Mouse (Mus musculus): ENCODE measurements around the gene Myrf. TPM values are rescaled to one million over a fixed set of nuclear protein-coding genes. Genes with fewer than 3 reads are reported as not detected.
"Not testable (repeated sequence)": the region's sequence is repeated elsewhere in the genome, so short reads cannot be mapped to it uniquely, and the experiment has no call there.

The Myrf gene
- total RNA-seq, 4 experiments from 2014 or later = 28.7 to 33.3 (median 29.0) TPM

DNA sequence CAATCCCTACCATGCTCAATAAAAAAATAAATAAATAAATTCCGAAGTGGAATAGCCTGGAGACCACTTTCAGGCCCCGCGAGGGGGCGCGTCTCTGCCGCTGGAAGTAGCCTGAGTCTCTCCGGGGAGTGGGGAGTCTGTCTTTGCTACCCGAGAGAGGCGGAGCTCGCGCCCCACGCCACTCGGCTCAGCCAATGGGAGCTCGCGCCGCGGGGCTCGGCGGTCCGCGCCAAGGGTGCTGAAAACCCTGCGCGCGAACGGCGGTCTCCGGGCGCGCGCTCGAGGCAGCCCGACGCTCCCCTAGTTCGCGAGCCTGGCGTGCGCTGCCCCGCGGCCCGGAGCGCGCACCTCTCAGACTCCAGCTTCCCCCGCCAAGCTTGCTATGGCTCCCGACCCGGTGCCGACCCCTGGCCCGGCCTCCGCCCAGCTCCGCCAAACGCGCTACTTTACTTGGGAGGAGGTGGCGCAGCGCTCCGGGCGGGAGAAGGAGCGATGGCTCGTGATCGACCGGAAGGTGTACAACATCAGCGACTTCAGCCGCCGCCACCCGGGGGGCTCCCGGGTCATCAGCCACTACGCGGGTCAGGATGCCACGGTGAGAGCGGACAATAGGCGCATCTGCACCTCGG, 57.8 kb downstream of the Myrf start, which contains the start of gene Fads1:
Gene Fads1, plus strand, starts transcription at position 219 of the 629 bp plus-strand sequence.
- DNase-seq (ENCODE audit: low spot score in 2 of 2) = peak; percentile 86 to 93

DNA sequence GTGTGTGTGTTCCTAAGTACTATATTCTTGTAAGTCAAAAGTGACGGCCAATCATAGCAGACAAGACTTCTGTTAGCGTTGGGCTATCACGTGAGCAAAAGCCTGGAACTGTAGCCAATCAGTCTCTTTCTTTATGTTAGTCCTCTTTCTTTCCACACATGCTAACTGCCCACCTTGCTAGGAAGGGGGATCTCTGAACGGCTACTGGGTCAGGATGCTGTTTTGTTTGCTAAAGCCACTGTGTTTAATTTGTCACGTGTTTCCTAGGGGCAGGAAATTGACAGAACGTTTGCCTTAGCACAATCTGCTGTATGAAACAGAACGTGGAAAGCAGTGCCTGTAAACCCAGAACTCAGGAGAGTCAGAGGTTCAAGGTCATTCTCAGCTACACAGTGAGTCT, 58.4 kb downstream of the Myrf start:
- no peak for DNase-seq (ENCODE audit: low spot score in 2 of 2)

DNA sequence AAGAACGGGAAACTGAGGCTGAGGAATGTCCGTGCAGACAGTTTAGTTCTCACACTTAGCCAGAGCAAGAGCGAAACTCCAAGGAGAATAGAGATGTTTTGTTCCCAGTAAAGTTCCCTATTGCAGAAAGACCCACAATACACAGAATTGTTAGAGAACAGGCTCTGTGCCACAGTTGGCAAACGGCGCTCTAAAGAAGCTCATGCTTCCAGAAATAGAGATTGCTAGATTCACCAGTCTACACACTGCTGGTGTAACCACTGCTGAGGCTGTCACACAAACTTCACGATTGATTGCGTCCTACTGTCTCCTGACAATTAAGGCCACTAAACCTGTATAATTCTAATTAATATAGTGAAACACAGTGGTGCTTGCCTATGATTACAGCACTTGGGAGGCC, 59.3 kb downstream of the Myrf start:
- peak in 1 of 2 experiments; percentile 55 for DNase-seq (ENCODE audit: low spot score in 2 of 2)

DNA sequence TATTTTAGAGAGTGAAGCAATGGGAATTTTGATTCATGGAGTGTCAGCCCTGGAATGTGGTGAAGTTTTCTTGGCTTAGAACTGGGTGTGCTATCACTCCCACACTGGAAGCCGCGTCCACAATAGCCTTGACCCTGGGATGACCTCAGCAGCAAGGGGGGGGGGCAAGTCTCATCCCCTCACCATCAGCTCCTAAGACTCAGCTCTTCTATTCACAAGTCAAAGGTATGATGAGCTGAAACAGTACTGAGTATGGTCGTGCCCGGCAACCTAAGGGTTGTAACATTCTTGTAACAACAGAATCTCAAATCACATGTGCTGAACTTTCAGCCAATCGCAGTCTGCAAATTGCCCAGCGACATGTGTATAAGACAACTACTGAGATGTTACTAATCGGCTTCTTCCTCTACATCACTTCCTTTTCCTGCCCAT, 63.6 kb downstream of the Myrf start:
- DNase-seq (ENCODE audit: low spot score in 2 of 2) = no peak

DNA sequence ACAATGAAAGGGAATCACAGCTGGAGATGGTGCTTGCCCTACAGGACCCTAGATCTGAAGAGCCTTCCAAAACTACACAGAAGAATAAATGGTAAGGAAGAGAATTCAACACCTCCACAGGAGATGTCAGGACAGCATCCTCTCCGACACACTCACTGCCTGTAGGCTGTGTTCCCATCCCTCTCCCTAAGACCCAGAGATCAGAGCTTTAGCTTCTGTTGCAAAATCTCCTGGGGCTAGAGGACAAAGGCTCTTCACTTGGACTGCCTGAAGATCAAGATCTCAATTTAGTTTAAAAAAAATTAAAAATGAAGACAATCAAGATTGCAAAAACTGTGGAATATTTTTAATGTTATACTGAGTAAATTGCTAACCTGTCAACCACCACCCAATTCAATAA, 64.1 kb downstream of the Myrf start:
- DNase-seq (ENCODE audit: low spot score in 2 of 2) = no peak

DNA sequence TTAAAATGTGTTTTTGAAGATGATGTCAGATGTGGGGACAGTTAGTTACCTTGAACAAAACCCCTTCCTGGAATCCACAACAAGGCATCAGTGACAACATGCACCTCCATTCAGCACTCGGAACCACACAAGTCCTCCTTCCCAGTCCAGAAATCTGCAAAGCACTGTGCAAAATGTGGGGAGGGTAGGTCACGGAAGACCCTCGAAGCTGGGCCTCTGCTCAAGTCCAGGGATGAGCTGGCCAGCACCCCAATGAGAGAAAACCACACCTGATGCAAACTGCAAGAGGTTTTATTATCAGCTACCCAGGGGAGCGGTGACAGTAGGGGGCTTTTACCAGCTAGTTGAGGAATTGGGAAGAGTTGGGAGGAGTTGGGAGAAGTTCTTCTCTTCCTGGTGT, 65.6 kb downstream of the Myrf start:
- no peak for DNase-seq (ENCODE audit: low spot score in 2 of 2)

DNA sequence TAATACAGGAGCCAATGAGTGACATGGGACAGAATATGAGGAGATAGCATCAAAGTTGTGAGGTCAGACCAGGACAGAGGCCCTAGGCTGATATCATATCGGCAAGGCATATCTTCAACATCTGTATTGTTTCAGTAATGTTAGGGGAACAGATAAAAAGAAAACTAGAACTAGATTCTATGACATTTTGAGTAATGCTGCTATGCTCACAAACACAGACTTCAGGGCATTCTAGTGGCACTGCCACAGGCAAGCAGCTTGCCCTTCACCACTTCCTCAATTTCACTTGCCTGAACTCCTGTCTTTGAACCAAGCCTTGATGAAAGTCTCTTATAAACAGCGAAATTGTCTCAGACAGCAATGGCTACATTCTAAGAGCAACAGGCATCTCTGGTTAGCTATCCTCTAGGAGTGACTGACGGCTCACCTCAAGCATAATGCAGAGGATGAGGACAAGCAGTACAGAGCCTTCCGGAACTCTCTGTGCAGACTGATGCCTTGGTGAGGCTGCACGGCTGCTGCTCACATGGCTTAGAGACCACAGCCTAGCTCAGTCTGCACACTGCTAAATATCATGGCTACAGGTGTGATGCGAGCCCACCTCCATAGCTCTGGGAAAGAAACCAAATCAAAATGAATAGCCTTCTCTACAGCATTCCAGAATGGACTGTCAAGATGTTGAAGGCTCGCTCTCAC, 66.6 kb downstream of the Myrf start:
- no peak for DNase-seq (ENCODE audit: low spot score in 2 of 2)

DNA sequence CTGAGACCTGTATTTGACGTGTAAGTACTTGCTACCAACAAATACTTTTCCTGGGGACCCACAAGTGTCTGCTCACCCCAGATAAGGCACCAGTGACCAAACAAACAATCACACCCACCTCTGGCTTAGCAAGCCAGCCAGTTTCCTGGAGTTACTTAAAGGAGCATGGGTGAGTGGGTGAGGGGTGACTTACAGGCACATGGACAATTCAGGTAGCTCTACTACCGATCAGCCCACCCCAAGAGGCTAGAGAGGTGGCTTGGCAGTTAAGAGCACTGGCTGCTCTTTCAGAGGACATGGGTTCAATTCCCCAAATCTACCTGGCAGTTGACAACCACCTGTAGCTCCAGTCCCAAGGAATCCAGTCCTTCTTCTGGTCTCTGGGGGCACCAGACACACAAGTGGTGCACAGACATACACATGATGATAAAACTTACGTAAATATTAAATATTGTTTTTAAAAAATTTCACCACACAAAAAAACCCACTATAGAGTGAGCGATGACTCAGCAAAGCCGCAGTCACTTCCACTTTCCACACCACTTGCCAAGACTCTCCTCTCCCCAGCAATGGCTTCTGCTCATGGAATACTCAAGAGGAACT, 67.3 kb downstream of the Myrf start:
- no peak for DNase-seq (ENCODE audit: low spot score in 2 of 2)

DNA sequence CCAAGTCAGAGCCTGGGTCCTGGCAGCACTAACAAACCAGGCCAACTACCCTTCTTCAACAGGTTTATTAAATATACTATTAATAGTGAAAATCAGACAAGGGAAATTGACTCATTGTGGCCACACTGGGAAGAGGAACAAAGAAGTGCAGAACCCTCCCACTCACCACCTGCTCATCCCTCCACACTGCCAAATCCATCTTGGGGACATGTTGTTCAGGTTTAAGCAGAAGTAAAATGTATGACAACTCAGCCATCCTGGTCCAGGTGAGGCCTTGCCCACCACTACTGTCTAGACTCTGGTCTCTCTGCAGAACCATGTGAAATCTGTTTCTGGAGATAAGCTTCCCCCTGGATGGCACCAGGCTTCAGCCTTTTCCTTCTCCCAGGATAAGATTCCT, 68.7 kb downstream of the Myrf start:
- peak in 1 of 2 experiments; percentile 69 for DNase-seq (ENCODE audit: low spot score in 2 of 2)

DNA sequence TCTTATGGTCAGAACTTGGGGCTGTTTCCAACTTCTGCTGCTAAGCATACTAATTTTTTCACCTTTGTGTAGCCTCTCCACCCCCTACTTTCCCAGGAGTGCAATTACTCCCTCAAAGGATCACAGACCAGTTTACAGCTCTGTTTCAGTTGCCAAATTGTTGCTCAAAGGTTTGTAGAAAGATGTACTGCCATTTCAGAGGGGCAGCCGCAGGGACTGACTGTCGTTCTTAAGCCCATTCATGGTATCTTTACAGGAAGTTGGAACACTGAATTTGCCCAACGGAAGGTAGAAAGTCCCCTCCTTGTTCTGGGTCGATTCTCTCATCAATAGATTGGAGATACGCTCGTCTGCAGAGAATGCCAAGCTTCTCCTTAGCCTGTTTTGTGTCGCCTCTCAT, 69.2 kb downstream of the Myrf start:
- no peak for DNase-seq (ENCODE audit: low spot score in 2 of 2)

DNA sequence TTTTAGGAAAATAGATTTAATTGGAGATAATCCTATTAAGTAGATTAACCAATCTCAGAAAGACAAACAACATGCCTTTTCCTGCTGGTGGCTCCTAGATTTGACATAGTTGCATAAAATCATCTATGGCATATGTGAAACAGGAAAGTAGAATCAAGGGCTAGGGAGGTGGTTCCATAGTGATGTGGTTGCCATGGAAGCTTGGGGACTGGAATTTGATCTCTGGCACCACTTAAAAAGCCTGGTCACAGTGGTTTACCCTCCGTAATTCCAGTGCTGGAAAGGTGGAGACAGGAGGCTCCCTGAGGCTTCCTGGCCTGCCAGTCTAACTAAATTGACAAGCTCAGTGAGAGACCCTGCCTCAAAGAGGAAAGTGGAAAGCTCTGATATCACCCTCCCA, 70.1 kb downstream of the Myrf start:
- no peak for DNase-seq (ENCODE audit: low spot score in 2 of 2)

DNA sequence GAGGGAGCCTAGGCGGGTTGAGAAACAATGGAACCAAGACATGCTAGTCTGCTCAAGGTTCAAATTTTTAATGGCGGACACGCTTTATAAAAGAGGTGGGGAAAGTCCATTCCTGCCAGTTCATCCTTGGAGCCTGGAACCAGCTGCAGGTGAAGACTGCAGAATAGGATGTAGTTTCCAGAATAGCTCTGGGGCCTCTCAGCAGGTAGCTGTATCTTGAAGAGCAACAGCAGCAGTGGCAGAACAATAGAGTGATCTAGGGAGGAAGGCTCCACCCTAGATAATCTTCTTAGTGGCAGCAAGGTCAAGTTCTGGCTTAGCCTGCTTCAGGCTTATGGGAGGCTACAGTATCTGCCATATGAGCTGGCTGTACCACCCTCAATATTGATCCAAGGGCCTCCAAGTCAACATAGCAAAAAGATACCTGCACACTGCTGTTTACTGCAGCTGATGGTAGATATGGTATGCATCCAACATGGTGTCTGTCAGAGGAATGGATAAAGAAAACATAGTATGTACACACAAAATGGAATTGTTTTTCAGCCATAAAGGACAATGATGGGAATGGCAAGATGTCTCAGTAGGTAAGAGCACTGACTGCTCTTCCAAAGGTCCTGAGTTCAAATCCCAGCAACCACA, 70.7 kb downstream of the Myrf start:
- not testable (repeated sequence) for DNase-seq (ENCODE audit: low spot score in 2 of 2)

DNA sequence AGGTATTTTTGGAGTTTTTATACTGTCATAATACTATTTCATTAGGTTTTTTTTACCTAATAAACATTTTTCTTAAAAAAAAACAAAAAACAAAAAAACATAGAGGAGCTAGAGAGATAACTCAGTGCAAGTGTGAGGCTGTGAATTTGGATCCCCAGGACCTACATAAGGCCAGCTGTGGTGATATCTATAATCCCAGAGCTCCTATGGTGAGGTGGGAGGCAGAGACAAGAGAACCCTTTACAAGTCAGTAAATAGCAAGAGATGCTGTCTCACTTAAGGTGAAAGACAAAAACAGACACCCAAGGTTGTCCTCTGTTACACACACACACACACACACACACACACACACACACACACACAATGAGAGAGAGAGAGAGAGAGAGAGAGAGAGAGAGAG, 71.4 kb downstream of the Myrf start:
- DNase-seq (ENCODE audit: low spot score in 2 of 2) = no peak

DNA sequence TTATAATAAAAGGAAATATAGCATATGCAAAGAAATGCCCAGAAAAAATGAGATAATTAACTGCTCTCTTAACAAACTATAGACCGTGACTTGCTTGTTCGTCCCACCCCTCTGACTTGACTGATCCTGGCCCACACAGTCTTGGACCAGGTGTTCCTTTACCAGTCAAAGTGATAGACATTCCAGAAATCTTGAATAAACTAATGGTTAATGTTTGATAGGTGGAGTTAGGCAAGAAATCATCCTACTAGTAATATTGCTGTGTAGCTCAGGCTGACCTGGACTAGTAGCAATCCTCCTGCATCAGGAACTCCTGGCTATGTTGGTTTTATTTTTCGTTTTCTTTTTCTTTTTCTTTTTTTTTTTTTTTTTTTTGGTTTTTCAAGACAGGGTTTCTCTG, 72.1 kb downstream of the Myrf start:
- DNase-seq (ENCODE audit: low spot score in 2 of 2) = no peak

DNA sequence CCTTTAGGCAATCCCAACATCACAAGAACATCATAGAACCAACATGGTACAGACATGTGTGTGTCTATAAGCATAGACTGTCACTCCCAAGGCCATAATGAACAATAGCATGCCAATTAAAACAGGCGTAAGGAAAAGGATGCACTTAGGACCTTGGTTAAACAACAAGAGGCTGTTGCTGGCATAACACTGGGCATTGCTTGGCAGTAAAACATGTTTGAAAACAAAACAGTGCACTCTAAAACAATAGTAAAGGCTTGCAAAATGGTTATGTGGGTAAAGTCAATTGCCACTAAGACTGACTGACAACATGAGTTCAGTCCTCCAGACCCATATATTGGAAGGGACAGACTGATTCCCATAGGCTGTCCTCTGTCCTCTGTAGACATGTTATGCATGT, 72.6 kb downstream of the Myrf start:
- no peak for DNase-seq (ENCODE audit: low spot score in 2 of 2)

DNA sequence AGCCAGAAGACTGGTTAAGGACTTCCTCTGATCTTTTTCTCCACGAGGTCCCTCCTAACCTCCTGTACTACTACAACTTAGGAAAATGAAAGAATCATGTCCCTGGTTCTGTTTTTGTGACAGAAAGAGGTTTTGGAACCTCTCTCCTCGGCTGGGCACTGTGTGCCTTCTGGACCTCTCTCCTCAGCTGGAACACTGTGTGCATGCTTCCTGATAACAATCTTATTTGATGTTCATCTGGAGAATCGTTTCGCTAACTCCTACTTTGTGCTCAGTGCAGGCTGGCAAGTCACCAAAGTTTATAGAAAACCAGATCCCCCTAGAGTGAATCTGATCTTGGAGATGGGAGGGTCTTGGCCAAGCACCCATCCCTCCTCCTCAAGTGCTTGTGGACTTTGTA, 73.4 kb downstream of the Myrf start:
- DNase-seq (ENCODE audit: low spot score in 2 of 2) = no peak

DNA sequence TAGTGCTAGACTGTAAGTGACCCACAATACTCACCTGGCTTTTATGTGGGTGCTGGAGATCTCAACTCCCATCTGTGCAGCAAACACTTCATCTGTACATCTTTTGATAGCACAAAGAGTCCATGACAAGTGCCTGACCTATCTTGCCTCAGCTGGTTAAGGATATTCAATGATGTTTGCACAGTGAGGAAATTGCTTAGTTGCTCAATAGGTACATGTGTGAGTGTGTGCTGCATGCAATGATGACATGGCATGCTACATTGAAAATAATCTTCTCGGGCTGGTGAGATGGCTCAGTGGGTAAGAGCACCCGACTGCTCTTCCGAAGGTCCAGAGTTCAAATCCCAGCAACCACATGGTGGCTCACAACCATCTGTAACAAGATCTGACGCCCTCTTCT, 74.6 kb downstream of the Myrf start:
- DNase-seq (ENCODE audit: low spot score in 2 of 2) = not testable (repeated sequence)

DNA sequence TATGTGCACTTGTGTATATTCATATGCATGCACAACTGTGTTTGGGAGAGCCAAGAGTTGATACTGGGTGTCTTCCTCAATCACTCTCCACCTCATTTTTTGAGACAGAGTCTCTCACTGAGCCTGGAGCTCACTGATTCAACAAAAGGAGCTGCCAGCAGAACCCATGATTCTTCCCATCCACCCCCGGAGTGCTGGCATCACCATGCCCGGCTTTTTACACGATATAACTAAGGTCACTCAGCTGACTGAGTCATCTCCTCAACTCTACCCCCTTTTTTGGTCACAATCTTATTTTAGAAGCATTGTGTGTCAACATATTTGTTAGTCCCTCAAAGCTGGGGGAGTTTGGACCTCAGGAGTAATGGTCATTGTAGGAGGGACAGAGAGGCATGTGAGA, 76.7 kb downstream of the Myrf start:
- no peak for DNase-seq (ENCODE audit: low spot score in 2 of 2)

All from left cerebral cortex, adult 8-10 months (tissue).